Mouse (Mus musculus): Measurements from ENCODE around the gene C1qtnf9. TPM values are rescaled to one million over a fixed set of nuclear protein-coding genes. Genes with fewer than 3 reads are reported as not detected.

C1qtnf9 gene
- total and polyA plus RNA-seq, 2 experiments: 0.07 to 0.46 TPM

GRCm38 (mm10) chr14:60757722-60758121 lies 10.2 kb upstream of the C1qtnf9 start:
- H3K9ac ChIP-seq (ENCODE audit: low read depth, low read length): no peak overlapping the region
- H3K36me3 ChIP-seq (ENCODE audit: control insufficient read depth, insufficient read depth, low read length): peaks cover 62% of the 10 kb centered on the region
- no peaks in the 10 kb centered on the region for H3K27me3 ChIP-seq (ENCODE audit: control insufficient read depth, insufficient read depth, low read length)
- H3K4me3 ChIP-seq (ENCODE audit: insufficient read depth, low read depth, low read length): no peak overlapping the region
- TF ChIP-seq POLR2A (IDR thresholded peaks at IDR 0.05; ENCODE audit: extremely low read depth, insufficient read depth, low read length): no peak
- no peak for TF ChIP-seq CTCF (IDR thresholded peaks at IDR 0.05; ENCODE audit: low read depth, low read length)
- no peak overlapping the region for H3K27ac ChIP-seq (replicated peaks; ENCODE audit: insufficient read depth, low read depth, low read length)
- no peaks in the 10 kb centered on the region for H3K79me2 ChIP-seq (ENCODE audit: control insufficient read depth, insufficient read depth, low read length)
- 98% methylated on average over 7 of the region's 7 CpGs for WGBS
- no peak for DNase-seq (ENCODE audit: extremely low read depth, low read depth, low spot score)
- no peaks in the 10 kb centered on the region for H3K4me1 ChIP-seq (ENCODE audit: control insufficient read depth, insufficient read depth, low read length)

- TF ChIP-seq POLR2A (IDR thresholded peaks at IDR 0.05; ENCODE audit: extremely low read depth, insufficient read depth, low read length) (no peak), CTCF (IDR thresholded peaks at IDR 0.05; ENCODE audit: low read depth, low read length) (no peak)
- H3K36me3 ChIP-seq (ENCODE audit: control insufficient read depth, insufficient read depth, low read length): peaks cover 59% of the 10 kb centered on the region
- H3K79me2 ChIP-seq (ENCODE audit: control insufficient read depth, insufficient read depth, low read length): no peaks in the 10 kb centered on the region
- H3K27me3 ChIP-seq (ENCODE audit: control insufficient read depth, insufficient read depth, low read length): no peaks in the 10 kb centered on the region
- H3K9ac ChIP-seq (ENCODE audit: low read depth, low read length): no peak overlapping the region
- no peak overlapping the region for H3K4me3 ChIP-seq (ENCODE audit: insufficient read depth, low read depth, low read length)
- 89% methylated on average over 8 of the region's 8 CpGs for WGBS
- H3K27ac ChIP-seq (replicated peaks; ENCODE audit: insufficient read depth, low read depth, low read length): no peak overlapping the region
- DNase-seq (ENCODE audit: extremely low read depth, low read depth, low spot score): no peak
- no peaks in the 10 kb centered on the region for H3K4me1 ChIP-seq (ENCODE audit: control insufficient read depth, insufficient read depth, low read length)
These were observed 8.8 kb upstream of the C1qtnf9 start for GRCm38 (mm10) chr14:60759097-60759496.

- H3K27me3 ChIP-seq (ENCODE audit: control insufficient read depth, insufficient read depth, low read length): no peaks in the 10 kb centered on the region
- H3K4me1 ChIP-seq (ENCODE audit: control insufficient read depth, insufficient read depth, low read length): no peaks in the 10 kb centered on the region
- TF ChIP-seq CTCF (IDR thresholded peaks at IDR 0.05; ENCODE audit: low read depth, low read length) (no peak), POLR2A (IDR thresholded peaks at IDR 0.05; ENCODE audit: extremely low read depth, insufficient read depth, low read length) (no peak)
- WGBS: 83% methylated on average over 10 of the region's 10 CpGs
- DNase-seq (ENCODE audit: extremely low read depth, low read depth, low spot score): no peak
- no peak overlapping the region for H3K27ac ChIP-seq (replicated peaks; ENCODE audit: insufficient read depth, low read depth, low read length)
- no peaks in the 10 kb centered on the region for H3K79me2 ChIP-seq (ENCODE audit: control insufficient read depth, insufficient read depth, low read length)
- no peak overlapping the region for H3K4me3 ChIP-seq (ENCODE audit: insufficient read depth, low read depth, low read length)
- peaks cover 44% of the 10 kb centered on the region for H3K36me3 ChIP-seq (ENCODE audit: control insufficient read depth, insufficient read depth, low read length)
- no peak overlapping the region for H3K9ac ChIP-seq (ENCODE audit: low read depth, low read length)
These were observed 6.1 kb upstream of the C1qtnf9 start for GRCm38 (mm10) chr14:60761801-60762200.

GRCm38 (mm10) chr14:60762754-60763153 lies 5.2 kb upstream of the C1qtnf9 start:
- Histone ChIP-seq H3K79me2 (ENCODE audit: control insufficient read depth, insufficient read depth, low read length) (no peaks in the 10 kb centered on the region), H3K27ac (replicated peaks; ENCODE audit: insufficient read depth, low read depth, low read length) (no peak overlapping the region), H3K9ac (ENCODE audit: low read depth, low read length) (no peak overlapping the region), H3K27me3 (ENCODE audit: control insufficient read depth, insufficient read depth, low read length) (no peaks in the 10 kb centered on the region), H3K36me3 (ENCODE audit: control insufficient read depth, insufficient read depth, low read length) (peaks cover 38% of the 10 kb centered on the region), H3K4me1 (ENCODE audit: control insufficient read depth, insufficient read depth, low read length) (no peaks in the 10 kb centered on the region), H3K4me3 (ENCODE audit: insufficient read depth, low read depth, low read length) (no peak overlapping the region)
- WGBS: 83% methylated on average over 7 of the region's 7 CpGs
- DNase-seq (ENCODE audit: extremely low read depth, low read depth, low spot score): no peak
- no peak for TF ChIP-seq POLR2A (IDR thresholded peaks at IDR 0.05; ENCODE audit: extremely low read depth, insufficient read depth, low read length)
- no peak for TF ChIP-seq CTCF (IDR thresholded peaks at IDR 0.05; ENCODE audit: low read depth, low read length)

GRCm38 (mm10) chr14:60763746-60764145 lies 4.2 kb upstream of the C1qtnf9 start:
- 83% methylated on average over 5 of the region's 5 CpGs for WGBS

GRCm38 (mm10) chr14:60764526-60764925 lies 3.4 kb upstream of the C1qtnf9 start:
- Histone ChIP-seq H3K9ac (ENCODE audit: low read depth, low read length) (no peak overlapping the region), H3K4me1 (ENCODE audit: control insufficient read depth, insufficient read depth, low read length) (no peaks in the 10 kb centered on the region), H3K27me3 (ENCODE audit: control insufficient read depth, insufficient read depth, low read length) (no peaks in the 10 kb centered on the region), H3K27ac (replicated peaks; ENCODE audit: insufficient read depth, low read depth, low read length) (peak overlapping the region; percentile 48), H3K79me2 (ENCODE audit: control insufficient read depth, insufficient read depth, low read length) (no peaks in the 10 kb centered on the region), H3K36me3 (ENCODE audit: control insufficient read depth, insufficient read depth, low read length) (peaks cover 29% of the 10 kb centered on the region), H3K4me3 (ENCODE audit: insufficient read depth, low read depth, low read length) (no peak overlapping the region)
- TF ChIP-seq POLR2A (IDR thresholded peaks at IDR 0.05; ENCODE audit: extremely low read depth, insufficient read depth, low read length): no peak
- DNase-seq (ENCODE audit: extremely low read depth, low read depth, low spot score): no peak
- WGBS: 81% methylated on average over 4 of the region's 4 CpGs

More at GRCm38 (mm10) chr14:60763746-60764145, 4.2 kb upstream of the C1qtnf9 start:
- H3K27ac ChIP-seq (replicated peaks; ENCODE audit: insufficient read depth, low read depth, low read length): no peak overlapping the region
- no peak overlapping the region for H3K4me3 ChIP-seq (ENCODE audit: insufficient read depth, low read depth, low read length)
- no peaks in the 10 kb centered on the region for H3K27me3 ChIP-seq (ENCODE audit: control insufficient read depth, insufficient read depth, low read length)
- H3K9ac ChIP-seq (ENCODE audit: low read depth, low read length): no peak overlapping the region
- H3K36me3 ChIP-seq (ENCODE audit: control insufficient read depth, insufficient read depth, low read length): peaks cover 30% of the 10 kb centered on the region
- H3K79me2 ChIP-seq (ENCODE audit: control insufficient read depth, insufficient read depth, low read length): no peaks in the 10 kb centered on the region
- no peaks in the 10 kb centered on the region for H3K4me1 ChIP-seq (ENCODE audit: control insufficient read depth, insufficient read depth, low read length)
- TF ChIP-seq POLR2A (IDR thresholded peaks at IDR 0.05; ENCODE audit: extremely low read depth, insufficient read depth, low read length): no peak
- TF ChIP-seq CTCF (IDR thresholded peaks at IDR 0.05; ENCODE audit: low read depth, low read length): no peak
- no peak for DNase-seq (ENCODE audit: extremely low read depth, low read depth, low spot score)
